Mouse (Mus musculus): ENCODE results near the gene Cldn2. TPM values are rescaled to one million over a fixed set of nuclear protein-coding genes. Genes with fewer than 3 reads are reported as not detected.

The Cldn2 gene
- polyA plus RNA-seq (2015; fragmentation: Nextera tagmentation; extraction: Ambion mirVana) = 0.67 and 0.85 TPM in 2 replicates

GRCm38 (mm10) chrX:139800406-139800878 lies at the start of gene Cldn2:
TSS of gene Cldn2 (plus strand) at chrX:139800828.

GRCm38 (mm10) chrX:139782278-139783044 lies 18.2 kb upstream of the Cldn2 start, which contains the start of gene Ripply1:
TSS of gene Ripply1 (minus strand) at chrX:139782353.

Other genes starting within 250 kb of the Cldn2 start
- 95.5 and 107 TPM in 2 replicates for gene Rnf128, start 237.5 kb upstream of the Cldn2 start, polyA plus RNA-seq (2015; fragmentation: Nextera tagmentation; extraction: Ambion mirVana)
- gene Tbc1d8b, start 115.8 kb upstream of the Cldn2 start, polyA plus RNA-seq (2015; fragmentation: Nextera tagmentation; extraction: Ambion mirVana) = 2.3 and 3.4 TPM in 2 replicates
- gene Gm15013, start 86.3 kb upstream of the Cldn2 start, polyA plus RNA-seq (2015; fragmentation: Nextera tagmentation; extraction: Ambion mirVana) = 0.39 TPM in 1 of 2 replicates, not detected in the other
- gene Ripply1, start 18.5 kb upstream of the Cldn2 start, polyA plus RNA-seq (2015; fragmentation: Nextera tagmentation; extraction: Ambion mirVana) = 0.27 and 0.33 TPM in 2 replicates
- gene Morc4, start 70.8 kb downstream of the Cldn2 start, polyA plus RNA-seq (2015; fragmentation: Nextera tagmentation; extraction: Ambion mirVana) = 5.4 and 11.5 TPM in 2 replicates
- gene Rbm41, start 197.8 kb downstream of the Cldn2 start, polyA plus RNA-seq (2015; fragmentation: Nextera tagmentation; extraction: Ambion mirVana) = 2.0 and 3.1 TPM in 2 replicates

Data from urinary bladder, postnatal 0 days (tissue).